Mouse (Mus musculus): ENCODE measurements around the gene Chaf1a.

GRCm38 (mm10) chr17:56017848-56018247 is 22.4 kb upstream of the Chaf1a start:
- TF ChIP-seq POLR2A (IDR thresholded peaks at IDR 0.05; ENCODE audit: insufficient read depth, low read length) (no peak), CTCF (IDR thresholded peaks at IDR 0.05; ENCODE audit: low read depth, low read length) (no peak), EP300 (IDR thresholded peaks at IDR 0.05; ENCODE audit: insufficient read depth, low read depth, low read length) (no peak)
